Mouse (Mus musculus) c-Kit-positive CD71-negative TER-119-negative erythroid progenitor cells, embryonic 14.5 days (primary cell): ENCODE results near the gene Ank3.
A peak's percentile ranks its signal among the peaks of the same experiment; 100 is the strongest.

ENCODE experiments used
- DNase-seq: peaks from one replicate; pipeline ENCODE4 v3.0.0-alpha.2; 2013; ENCODE audit warnings: low read depth

The Ank3 gene

GRCm38 (mm10) chr10:69845749-69846148, 447.2 kb downstream of the Ank3 start:
- DNase-seq, result peak; percentile 31

GRCm38 (mm10) chr10:69852366-69853091, 454.0 kb downstream of the Ank3 start:
- DNase-seq, result no peak

- no peak for DNase-seq
Measured at GRCm38 (mm10) chr10:69854587-69855185, 456.1 kb downstream of the Ank3 start.

DNA sequence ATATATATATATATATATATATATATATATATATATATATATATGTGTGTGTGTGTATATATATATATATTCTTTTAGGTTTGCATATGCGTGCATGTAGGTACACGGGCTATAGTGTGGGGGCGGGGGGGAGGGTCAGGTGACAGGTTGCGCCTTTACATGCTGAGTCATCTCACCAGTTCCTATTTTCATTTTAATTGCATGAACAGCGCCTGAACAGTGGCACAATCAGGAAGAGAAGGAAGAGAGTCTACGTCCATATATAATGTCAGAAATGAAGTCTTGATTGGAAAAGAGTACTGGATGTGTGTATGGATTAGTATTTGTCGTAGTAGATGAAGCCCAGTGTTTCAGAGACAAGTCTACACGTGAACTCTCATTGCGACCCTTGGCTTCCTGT, 459.4 kb downstream of the Ank3 start:
- DNase-seq, result no peak

- DNase-seq, result no peak
Measured at GRCm38 (mm10) chr10:69858897-69859605, 460.5 kb downstream of the Ank3 start.

DNA sequence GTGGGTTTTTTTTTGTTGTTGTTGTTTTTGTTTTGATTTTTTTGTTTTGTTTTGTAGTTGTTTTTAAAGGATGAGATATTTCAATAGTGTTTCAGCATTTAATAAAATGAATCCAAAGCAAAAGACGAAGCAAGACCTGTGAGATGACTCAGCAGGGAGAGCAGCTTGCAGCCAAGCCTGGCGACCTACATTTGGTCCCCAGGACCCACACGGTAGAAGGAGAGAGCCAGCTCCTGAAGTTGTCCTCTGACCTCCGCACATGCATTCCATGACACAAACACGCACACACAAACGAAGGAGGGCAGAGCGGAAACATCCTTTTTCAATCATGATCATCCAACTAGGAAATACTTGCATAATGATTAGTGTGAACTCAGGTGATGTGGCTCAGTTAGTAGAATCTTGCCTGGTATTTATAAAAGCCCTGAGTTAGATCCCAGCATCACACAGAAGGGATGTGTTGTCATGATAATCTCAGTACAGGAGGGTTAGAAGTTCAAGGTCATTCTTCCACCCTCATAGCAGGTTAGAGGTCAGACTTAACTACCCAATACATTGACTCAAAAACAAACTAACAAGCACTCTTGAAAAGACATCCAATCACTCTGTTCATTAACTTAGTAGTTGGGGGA, 461.4 kb downstream of the Ank3 start:
- DNase-seq, result no peak

GRCm38 (mm10) chr10:69862829-69863228, 464.3 kb downstream of the Ank3 start:
- DNase-seq, result no peak

GRCm38 (mm10) chr10:69870348-69870747, 471.8 kb downstream of the Ank3 start:
- peak; percentile 52 for DNase-seq

- DNase-seq, result no peak
Measured at GRCm38 (mm10) chr10:69870947-69871346, 472.4 kb downstream of the Ank3 start.

DNA sequence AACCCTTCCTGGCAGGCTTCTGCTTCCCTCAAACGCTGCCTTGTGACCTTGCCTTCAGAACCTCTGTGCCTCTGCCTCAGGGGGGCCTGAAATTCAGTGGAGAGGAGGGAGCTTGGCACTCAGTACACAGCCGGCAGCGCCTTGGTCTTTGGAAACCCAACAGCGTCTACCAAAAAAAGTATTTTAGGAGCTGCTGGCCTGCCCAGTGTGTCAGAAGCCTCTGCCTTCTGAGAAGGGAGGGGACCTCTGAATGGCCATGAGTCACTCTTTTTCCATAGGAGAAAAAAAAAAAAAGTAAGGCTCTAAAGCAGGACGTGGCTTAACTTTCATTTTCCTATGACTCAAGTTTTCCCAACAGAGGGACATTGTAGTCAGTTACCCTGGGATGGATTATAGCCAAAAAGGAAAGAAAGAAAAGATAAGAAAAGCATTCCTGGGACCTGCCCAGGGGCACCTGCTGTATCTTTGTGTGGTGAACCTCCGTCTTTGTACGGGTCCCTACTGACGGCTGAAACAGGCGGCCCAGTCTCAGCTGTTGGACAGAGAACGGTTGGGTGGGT, 473.7 kb downstream of the Ank3 start:
- DNase-seq, result no peak

DNA sequence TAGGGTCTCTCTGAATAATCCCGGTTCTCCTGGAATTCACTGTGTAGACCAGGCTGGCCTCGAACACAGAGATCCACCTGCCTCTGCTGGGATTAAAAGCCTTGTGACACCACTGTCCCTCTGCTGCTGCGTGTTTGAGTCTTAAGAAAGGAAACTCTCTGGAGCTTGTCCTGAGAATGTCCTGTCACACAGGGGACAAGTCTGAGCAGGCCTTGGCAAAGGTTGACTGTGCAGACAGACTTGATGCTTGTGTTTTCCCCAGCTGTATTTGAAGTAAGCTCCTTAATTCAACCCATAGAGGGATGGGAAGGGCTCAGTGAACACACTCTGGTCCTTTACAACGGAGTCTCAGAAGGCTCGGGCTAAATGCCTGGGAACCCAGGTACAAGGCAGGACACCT, 474.3 kb downstream of the Ank3 start:
- DNase-seq, result no peak

- DNase-seq, result no peak
Measured at GRCm38 (mm10) chr10:69874806-69875205, 476.2 kb downstream of the Ank3 start.

GRCm38 (mm10) chr10:69883935-69884680, 485.5 kb downstream of the Ank3 start:
- no peak for DNase-seq

GRCm38 (mm10) chr10:69888399-69888798, 489.8 kb downstream of the Ank3 start:
- DNase-seq, result peak; percentile 54

GRCm38 (mm10) chr10:69889779-69890178, 491.2 kb downstream of the Ank3 start:
- DNase-seq, result peak; percentile 32

DNA sequence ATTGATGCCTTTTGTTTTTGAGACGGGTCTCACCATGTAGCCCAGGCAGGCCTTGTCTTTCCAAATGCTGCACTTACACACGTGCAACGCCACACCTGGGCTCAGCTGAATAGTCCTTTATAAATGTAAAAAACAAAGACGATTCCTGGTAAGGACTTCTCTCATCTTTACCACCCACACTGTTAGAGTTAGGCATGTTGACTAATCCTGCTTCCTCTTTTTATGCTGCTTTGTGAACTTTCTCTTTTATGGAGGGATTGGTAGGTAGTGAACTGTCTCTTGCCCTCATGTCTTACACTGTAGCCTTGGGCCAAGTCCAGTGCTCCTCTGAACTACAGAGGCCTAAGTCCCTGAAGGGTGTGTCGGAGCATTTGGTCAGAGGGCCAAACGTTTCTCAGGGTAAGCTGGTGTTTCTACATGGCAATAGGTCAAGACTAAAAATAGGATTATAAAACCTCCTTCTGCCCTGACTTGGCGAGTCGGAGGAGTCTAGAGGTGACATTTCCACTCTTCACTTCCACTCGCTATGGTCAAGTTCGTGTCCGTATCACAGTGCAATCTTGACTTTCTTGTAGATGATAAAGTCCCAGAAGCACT, 491.9 kb downstream of the Ank3 start:
- no peak for DNase-seq

GRCm38 (mm10) chr10:69892162-69892561, 493.6 kb downstream of the Ank3 start:
- no peak for DNase-seq

DNA sequence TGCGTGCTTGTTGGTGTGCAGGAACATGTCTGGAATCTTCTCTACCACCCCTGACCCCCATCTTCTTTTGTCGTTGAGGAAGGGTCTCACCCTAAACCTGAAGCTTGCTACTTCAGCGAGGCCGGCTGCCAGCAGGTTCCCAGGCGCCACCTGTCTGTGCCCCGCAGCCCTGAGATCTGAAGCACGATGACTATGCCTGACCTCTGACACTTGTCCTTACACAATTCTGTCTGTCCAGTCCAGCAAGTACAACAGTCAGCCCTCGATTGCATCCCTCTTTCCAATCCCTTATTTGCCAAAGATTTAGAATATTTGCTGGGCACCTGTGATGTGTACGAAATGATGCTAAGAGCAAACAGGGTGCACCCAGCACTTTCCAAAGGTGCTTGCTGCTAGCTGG, 497.0 kb downstream of the Ank3 start:
- DNase-seq, result no peak

DNA sequence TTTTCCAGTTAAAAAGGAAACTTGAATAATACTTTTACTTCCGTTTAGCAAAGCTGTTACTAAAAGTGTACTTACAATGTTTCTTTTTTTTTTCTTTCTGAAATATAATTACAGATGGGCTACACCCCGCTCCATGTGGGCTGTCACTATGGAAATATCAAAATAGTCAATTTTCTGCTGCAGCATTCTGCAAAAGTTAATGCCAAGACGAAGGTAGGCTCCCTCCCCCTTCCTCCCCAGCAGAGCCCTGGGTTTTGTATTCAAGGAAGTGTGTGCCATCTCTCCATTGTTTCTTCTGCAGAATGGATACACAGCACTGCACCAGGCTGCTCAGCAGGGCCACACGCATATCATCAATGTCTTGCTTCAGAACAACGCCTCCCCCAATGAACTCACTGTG, 499.4 kb downstream of the Ank3 start:
- no peak for DNase-seq

DNA sequence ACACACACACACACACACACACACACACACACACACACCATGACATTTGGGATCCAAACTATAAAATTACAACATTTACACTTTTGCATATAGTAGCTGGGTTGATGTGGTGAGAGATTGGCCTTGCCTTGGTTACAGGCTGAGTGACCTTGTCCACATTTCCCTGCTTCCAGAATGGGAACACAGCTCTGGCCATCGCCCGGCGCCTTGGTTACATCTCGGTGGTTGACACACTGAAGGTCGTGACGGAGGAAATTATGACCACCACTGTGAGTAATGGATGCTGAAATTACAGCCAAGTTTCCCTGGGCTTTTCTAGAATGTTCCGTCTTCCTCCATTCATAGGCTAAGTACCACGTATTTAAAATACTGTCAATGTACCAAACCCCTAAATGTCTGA, 500.2 kb downstream of the Ank3 start:
- no peak for DNase-seq

DNA sequence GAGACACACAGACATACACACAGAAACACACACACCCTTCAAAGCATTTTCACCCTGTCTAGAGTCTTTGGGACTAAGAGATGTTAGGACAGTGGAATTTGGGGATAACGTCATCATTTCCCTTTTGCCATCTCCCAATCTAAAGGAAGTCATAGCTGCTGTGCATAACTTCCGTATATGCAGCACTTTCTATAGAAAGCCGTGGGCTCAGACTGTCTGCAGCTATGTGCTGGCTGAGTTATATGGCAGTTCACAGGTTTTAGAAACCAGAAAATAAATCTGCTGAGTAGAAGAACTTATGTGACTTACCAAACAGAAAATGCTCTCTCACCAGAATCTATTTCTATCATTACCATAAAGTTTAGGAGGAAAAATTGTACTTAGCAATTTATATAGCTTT, 501.2 kb downstream of the Ank3 start:
- no peak for DNase-seq
